Mouse (Mus musculus): Measurements from ENCODE around the gene C030005K15Rik. TPM values are rescaled to one million over a fixed set of nuclear protein-coding genes. Genes with fewer than 3 reads are reported as not detected.
"Not testable (repeated sequence)": the region's sequence is repeated elsewhere in the genome, so short reads cannot be mapped to it uniquely, and the experiment has no call there.

C030005K15Rik gene
- polyA plus RNA-seq (2011; ENCODE audit: insufficient read depth, insufficient read length, low replicate concordance, missing spikeins) = not detected in 2 replicates

DNA sequence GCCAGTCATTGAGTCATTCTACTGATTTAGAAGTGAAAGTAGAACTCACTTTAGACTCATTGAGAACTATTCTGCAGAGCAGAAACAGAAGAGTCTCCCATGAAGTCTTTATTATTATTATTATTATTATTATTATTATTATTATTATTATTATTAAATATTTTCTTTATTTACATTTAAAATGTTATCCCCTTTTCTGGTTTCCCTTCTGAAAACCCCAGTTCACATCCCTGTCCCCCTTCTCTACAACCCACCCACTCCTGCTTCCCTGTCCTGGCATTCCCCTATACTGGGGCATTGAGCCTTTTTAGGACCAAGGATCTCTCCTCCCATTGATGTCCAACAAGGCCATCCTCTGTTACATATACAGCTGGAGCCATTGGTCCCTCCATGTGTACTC, at the start of gene C030005K15Rik:
Gene C030005K15Rik (minus strand): TSS at position 101 of the 400 bp plus-strand sequence.
- not testable (repeated sequence) for H3K4me1 ChIP-seq (ENCODE audit: control insufficient read depth, insufficient read depth, low read length); H3K4me3 ChIP-seq (replicated peaks; ENCODE audit: control insufficient read depth, low read depth, low read length); H3K27ac ChIP-seq (ENCODE audit: control insufficient read depth, insufficient read depth, low read depth, low read length, poor library complexity)

DNA sequence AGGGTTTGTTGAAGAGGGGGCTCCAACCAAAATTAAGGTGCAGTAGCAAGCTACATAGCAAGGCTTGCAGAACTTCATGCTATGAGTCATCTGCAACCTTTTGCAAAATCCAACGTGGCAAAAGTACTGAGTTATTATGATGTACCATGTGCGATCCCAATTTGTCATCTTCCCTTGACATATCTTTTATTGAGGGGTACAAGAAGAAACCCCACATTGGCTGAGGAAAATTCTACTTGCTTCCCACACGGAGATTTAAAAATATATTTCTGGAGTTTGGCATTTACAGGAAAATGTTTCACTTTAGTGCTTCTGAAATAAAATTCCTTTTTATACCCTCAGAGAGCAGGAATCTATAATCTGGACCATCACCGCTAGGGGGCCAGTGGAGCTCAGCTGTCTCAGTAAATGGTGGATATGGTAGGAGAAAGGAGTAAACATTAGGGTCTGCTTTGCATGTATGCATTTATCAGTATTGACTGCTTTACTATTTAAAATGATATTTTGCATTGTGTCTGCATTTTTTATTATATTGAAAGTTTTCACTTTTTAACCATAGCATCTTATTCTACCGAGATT, 41.7 kb upstream of the C030005K15Rik start:
- no peaks in the 10 kb centered on the region for H3K4me1 ChIP-seq (ENCODE audit: control insufficient read depth, insufficient read depth, low read length)
- TF ChIP-seq POLR2A (IDR thresholded peaks at IDR 0.05; ENCODE audit: borderline replicate concordance, control insufficient read depth, low read depth, low read length) (no peak), CTCF (IDR thresholded peaks at IDR 0.05; ENCODE audit: control insufficient read depth, insufficient read depth, low read length) (no peak)
- WGBS = 61% methylated on average over 5 of the region's 5 CpGs

DNA sequence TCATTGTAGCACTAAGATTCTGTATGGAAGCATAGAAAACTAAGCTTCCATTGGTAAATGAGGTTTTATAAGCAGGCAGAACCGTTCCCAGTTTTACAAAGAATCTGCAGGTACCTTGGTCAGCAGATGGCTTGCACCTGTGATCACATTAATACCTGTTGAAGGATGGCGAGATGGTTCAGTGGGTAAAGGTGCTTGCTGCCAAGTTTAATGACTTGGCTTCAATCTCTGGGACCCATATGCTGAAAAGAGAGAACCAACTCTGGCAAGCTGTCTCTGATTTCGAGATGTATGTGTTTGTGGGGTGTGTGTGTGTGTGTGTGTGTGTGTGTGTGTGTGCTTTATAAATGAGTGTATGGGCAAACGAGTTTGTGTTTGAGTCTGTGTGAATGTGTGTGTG, 27.3 kb upstream of the C030005K15Rik start:
- WGBS = 51% methylated on average over 4 of the region's 4 CpGs
- H3K27ac ChIP-seq (ENCODE audit: control insufficient read depth, insufficient read depth, low read depth, low read length, poor library complexity) = no peak overlapping the region
- H3K4me1 ChIP-seq (ENCODE audit: control insufficient read depth, insufficient read depth, low read length) = no peaks in the 10 kb centered on the region
- TF ChIP-seq POLR2A (IDR thresholded peaks at IDR 0.05; ENCODE audit: borderline replicate concordance, control insufficient read depth, low read depth, low read length) (no peak), CTCF (IDR thresholded peaks at IDR 0.05; ENCODE audit: control insufficient read depth, insufficient read depth, low read length) (no peak)
- H3K4me3 ChIP-seq (replicated peaks; ENCODE audit: control insufficient read depth, low read depth, low read length) = no peak overlapping the region

More for the DNA sequence above, 41.7 kb upstream of the C030005K15Rik start:
- H3K27ac ChIP-seq (ENCODE audit: control insufficient read depth, insufficient read depth, low read depth, low read length, poor library complexity) = no peak overlapping the region
- H3K4me3 ChIP-seq (replicated peaks; ENCODE audit: control insufficient read depth, low read depth, low read length) = no peak overlapping the region

DNA sequence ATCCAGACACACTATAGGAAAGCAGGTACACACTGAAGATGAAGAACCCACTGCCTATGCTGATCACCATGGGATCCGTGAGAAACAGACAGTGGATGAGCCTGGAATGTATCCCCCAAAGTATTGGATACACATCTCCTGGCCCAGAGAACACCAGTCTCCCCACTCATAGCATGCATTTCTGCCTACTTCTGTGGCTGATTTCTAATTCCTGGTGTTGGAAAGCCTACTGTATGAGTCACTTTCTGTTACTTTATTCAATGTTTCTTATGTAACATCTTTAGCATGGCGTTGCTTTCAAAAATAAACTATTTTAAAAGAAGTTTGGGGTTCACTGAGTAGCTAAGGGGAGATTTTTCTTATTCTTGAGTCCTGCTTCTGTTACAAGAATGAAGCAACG, 20.7 kb upstream of the C030005K15Rik start:
- Histone ChIP-seq H3K27ac (ENCODE audit: control insufficient read depth, insufficient read depth, low read depth, low read length, poor library complexity) (no peak overlapping the region), H3K4me1 (ENCODE audit: control insufficient read depth, insufficient read depth, low read length) (no peaks in the 10 kb centered on the region), H3K4me3 (replicated peaks; ENCODE audit: control insufficient read depth, low read depth, low read length) (no peak overlapping the region)
- 74% methylated on average over 3 of the region's 3 CpGs for WGBS
- TF ChIP-seq CTCF (IDR thresholded peaks at IDR 0.05; ENCODE audit: control insufficient read depth, insufficient read depth, low read length) (no peak), POLR2A (IDR thresholded peaks at IDR 0.05; ENCODE audit: borderline replicate concordance, control insufficient read depth, low read depth, low read length) (no peak)

DNA sequence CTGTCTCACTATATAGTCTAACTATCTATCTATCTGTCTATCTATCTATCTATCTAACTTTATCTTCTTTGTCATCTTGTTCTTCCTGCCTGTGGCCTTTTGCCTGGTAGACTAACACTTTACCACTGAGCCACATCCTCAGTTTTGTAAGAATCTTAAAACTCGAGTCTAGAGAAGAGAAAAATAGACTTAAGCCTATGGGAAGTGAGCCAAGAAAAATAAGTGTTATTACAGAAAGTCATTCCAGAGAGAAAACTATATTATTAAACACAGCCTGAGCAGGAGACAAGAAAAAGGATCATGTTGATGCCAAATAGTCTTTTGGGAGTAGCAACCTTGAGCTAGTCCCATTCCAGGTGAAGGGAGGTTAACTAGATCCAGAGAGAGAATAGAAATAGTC, 626 bp downstream of the C030005K15Rik start:
- TF ChIP-seq CTCF (IDR thresholded peaks at IDR 0.05; ENCODE audit: control insufficient read depth, insufficient read depth, low read length) (no peak), POLR2A (IDR thresholded peaks at IDR 0.05; ENCODE audit: borderline replicate concordance, control insufficient read depth, low read depth, low read length) (no peak)
- 22% methylated on average over 1 of the region's 1 CpGs for WGBS

DNA sequence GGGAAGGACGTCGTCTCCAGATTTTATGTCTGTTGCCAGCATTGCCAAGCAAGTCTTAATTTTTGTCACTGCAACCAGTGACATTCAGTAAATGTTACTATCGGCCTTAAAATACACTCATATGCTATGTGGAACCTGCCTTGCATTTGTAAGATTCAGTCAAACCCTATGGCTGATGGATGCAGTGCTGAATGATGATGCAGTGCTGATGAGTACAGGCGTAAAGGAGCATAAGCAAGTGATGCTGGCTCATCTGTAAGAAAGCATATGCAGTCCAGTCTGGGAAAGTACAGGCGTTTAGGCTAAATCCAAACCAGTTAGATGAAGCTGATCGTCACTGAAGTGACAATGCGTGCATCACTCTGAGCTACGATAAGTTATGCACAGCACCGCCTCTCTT, 3.8 kb downstream of the C030005K15Rik start:
- no peaks in the 10 kb centered on the region for H3K4me1 ChIP-seq (ENCODE audit: control insufficient read depth, insufficient read depth, low read length)
- no peak overlapping the region for H3K4me3 ChIP-seq (replicated peaks; ENCODE audit: control insufficient read depth, low read depth, low read length)
- WGBS = 85% methylated on average over 9 of the region's 9 CpGs
- no peak overlapping the region for H3K27ac ChIP-seq (ENCODE audit: control insufficient read depth, insufficient read depth, low read depth, low read length, poor library complexity)
- no peak for TF ChIP-seq CTCF (IDR thresholded peaks at IDR 0.05; ENCODE audit: control insufficient read depth, insufficient read depth, low read length)

More for the DNA sequence above, 626 bp downstream of the C030005K15Rik start:
- H3K27ac ChIP-seq (ENCODE audit: control insufficient read depth, insufficient read depth, low read depth, low read length, poor library complexity) = no peak overlapping the region
- H3K4me1 ChIP-seq (ENCODE audit: control insufficient read depth, insufficient read depth, low read length) = no peaks in the 10 kb centered on the region
- no peak overlapping the region for H3K4me3 ChIP-seq (replicated peaks; ENCODE audit: control insufficient read depth, low read depth, low read length)

DNA sequence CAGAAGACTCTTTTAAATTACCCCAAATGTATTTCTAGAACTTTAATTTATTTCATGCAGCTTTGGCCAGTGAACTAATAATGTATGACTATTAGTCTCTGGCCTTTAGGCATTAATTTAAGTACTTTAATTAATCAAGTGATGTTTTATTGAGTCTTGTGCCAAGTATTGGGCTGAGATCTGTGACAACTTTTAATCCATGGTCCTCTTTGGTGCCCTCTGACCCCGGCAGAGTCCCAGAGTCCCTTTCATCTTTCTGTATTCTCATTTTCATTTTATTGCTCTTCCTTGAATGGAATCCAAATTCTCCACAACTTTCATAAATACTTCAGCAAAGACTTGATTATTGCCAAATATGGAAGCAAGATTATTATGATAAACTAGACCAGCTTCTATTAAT, 5.9 kb downstream of the C030005K15Rik start:
- Histone ChIP-seq H3K27ac (ENCODE audit: control insufficient read depth, insufficient read depth, low read depth, low read length, poor library complexity) (no peak overlapping the region), H3K4me1 (ENCODE audit: control insufficient read depth, insufficient read depth, low read length) (no peaks in the 10 kb centered on the region), H3K4me3 (replicated peaks; ENCODE audit: control insufficient read depth, low read depth, low read length) (no peak overlapping the region)
- 81% methylated on average over 1 of the region's 1 CpGs for WGBS
- TF ChIP-seq POLR2A (IDR thresholded peaks at IDR 0.05; ENCODE audit: borderline replicate concordance, control insufficient read depth, low read depth, low read length) = no peak
- no peak for TF ChIP-seq CTCF (IDR thresholded peaks at IDR 0.05; ENCODE audit: control insufficient read depth, insufficient read depth, low read length)

DNA sequence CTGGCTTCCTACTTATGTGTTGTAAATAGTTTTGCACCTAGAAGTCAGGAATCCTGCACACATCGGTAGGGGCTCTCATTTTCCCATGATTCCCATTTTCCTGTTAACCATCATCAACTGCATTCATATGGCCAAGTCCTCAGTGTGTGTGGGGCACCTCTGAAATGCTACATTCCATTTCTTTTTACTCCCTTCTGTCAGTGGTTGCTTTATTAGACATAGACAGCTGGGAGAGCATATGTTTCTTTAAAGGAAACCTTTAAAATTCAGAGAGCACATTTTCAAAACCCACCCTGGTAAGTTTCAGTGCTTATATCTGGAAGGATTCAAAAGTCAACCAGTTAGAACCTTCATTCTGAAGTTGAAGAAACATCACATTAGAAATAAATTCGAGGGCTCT, 8.5 kb downstream of the C030005K15Rik start:
- WGBS = 55% methylated on average over 2 of the region's 2 CpGs
- H3K4me1 ChIP-seq (ENCODE audit: control insufficient read depth, insufficient read depth, low read length) = no peaks in the 10 kb centered on the region
- H3K27ac ChIP-seq (ENCODE audit: control insufficient read depth, insufficient read depth, low read depth, low read length, poor library complexity) = no peak overlapping the region
- no peak overlapping the region for H3K4me3 ChIP-seq (replicated peaks; ENCODE audit: control insufficient read depth, low read depth, low read length)
- no peak for TF ChIP-seq POLR2A (IDR thresholded peaks at IDR 0.05; ENCODE audit: borderline replicate concordance, control insufficient read depth, low read depth, low read length)
- no peak for TF ChIP-seq CTCF (IDR thresholded peaks at IDR 0.05; ENCODE audit: control insufficient read depth, insufficient read depth, low read length)

DNA sequence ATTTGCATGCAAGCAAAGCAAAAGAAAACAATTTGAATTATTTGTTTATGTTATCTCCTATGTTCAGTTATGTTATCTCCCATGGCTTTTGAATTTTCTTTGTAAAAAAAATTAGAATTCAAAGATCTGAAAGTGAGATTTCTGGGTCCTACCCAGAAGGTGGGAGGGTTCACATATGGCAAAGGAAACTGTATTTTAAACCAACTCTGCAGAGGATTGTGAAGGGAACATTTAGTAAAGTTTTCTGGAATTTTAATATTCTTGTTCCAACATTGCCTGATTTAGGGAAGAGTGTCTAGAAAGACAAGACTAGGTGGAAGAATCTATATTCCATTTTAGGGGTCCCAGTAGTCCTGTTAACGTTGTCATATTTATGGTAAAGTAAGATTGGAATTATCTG, 9.3 kb downstream of the C030005K15Rik start:
- Histone ChIP-seq H3K4me1 (ENCODE audit: control insufficient read depth, insufficient read depth, low read length) (no peaks in the 10 kb centered on the region), H3K27ac (ENCODE audit: control insufficient read depth, insufficient read depth, low read depth, low read length, poor library complexity) (no peak overlapping the region), H3K4me3 (replicated peaks; ENCODE audit: control insufficient read depth, low read depth, low read length) (no peak overlapping the region)
- TF ChIP-seq POLR2A (IDR thresholded peaks at IDR 0.05; ENCODE audit: borderline replicate concordance, control insufficient read depth, low read depth, low read length) (no peak), CTCF (IDR thresholded peaks at IDR 0.05; ENCODE audit: control insufficient read depth, insufficient read depth, low read length) (no peak)
- 47% methylated on average over 1 of the region's 1 CpGs for WGBS

Data from bone marrow, adult 2 months (tissue).